Mouse (Mus musculus): ENCODE measurements around the gene Grtp1.

Grtp1 gene

DNA sequence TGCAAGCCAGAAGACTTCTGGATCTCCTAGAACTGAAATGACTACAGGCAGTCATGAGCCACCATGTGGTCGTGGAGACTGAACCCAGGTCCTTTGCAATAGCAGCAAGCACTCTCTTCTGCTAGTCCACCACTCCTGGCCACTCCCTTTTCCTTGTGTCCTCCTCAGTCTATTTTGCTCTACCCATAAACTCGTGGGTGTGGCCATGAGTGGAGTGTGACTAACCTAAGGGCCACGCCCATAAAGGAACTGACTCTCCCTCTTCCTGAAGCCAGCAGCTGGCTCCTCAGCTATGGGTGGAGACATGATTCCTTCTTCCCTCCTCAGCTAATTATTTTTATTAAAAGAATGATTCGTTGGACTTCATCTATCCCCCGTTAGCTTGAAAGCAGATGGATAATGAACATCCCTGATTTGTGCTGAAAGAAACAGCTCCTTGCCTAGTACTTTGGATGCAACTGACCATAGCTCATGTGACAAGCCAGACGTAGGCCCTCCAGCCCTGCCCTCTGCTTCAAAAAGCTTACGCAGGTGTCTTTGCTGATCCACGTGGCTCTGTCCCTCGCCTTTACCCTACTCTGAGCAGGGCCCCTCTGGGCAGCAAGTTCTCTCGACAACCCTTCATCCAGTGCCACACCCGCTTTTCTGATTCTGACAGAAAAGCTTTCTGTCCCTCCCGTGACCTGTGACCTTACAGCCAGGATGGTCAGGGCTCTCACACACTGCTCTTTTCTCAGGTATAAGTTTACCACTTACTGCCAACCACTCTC, 4.1 kb upstream of the Grtp1 start:
- no peak for DNase-seq (ENCODE audit: low spot score in 2 of 2)

DNA sequence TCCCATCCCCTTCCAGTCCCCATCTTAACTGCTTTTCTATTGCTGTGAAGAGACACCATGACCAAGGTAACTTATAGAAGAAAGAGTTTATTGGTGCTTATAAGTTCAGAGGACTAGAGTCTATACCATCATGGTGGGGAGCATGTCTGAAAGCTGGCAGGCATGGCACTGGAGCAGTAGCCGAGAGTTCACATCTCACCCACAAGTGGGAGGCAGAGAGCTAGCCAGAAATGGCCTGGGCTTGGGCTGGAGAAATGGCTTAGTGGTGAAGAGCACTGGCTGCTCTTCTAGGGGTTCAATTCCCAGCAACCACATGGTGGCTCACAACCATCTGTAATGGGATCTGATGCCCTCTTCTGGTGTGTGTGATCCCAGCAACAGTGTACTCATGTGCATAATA, 3.1 kb upstream of the Grtp1 start:
- no peak for DNase-seq (ENCODE audit: low spot score in 2 of 2)

DNA sequence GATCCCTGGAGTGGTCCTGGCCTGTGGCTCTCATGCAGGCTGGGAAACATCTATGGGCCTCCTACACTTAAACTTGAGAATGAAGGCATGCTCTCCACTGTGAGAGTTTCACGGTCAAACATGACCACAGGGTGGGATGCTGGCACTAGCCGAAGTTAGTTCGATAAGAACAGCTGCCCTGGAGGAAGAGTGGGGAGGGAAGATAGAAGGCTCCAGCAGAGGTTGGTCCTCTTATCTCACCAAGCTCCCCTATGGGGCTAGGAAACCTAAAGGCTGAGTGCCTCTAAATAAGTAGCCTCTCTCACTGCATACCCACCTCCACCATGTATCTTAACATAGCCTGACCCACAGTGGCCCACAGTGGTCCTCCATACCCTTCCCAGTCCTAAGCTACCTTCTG, 2.4 kb upstream of the Grtp1 start:
- DNase-seq (ENCODE audit: low spot score in 2 of 2), result no peak

DNA sequence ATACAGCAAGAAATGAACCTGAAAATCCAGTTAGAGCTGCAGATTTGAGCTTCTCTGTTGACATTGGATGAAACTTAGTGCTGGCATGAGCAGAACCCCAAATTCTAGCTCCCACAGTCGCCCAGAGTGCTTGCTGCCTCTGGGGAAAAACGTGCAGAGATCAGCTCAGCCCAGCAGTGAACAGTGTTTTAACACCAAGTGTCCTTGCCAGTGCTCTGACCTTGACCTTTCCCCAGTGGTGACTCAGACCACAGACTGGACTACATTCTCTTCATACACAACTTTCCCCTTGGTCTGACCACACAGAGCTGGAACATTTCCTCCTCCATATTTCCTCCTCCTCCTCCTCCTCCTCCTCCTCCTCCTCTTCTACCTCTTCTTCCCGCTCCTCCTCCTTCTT, 1.6 kb upstream of the Grtp1 start:
- DNase-seq (ENCODE audit: low spot score in 2 of 2), result no peak

DNA sequence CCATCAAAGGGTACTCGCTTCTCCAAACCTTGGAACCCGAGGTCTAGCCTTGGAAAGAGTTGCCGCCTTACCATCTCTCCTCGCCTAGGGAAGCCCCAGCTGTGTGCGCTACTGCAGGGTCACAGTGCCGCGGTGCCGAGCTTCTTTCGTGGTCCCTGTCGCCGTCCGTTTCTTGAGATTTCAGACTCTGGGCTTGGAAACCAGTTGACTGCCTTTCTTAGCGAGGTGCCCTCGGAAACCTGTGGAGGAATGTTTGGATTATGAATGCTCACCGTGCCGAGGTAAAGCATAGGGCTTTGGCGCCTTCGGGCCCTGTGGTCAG, 554 bp upstream of the Grtp1 start:
- no peak for DNase-seq (ENCODE audit: low spot score in 2 of 2)

DNA sequence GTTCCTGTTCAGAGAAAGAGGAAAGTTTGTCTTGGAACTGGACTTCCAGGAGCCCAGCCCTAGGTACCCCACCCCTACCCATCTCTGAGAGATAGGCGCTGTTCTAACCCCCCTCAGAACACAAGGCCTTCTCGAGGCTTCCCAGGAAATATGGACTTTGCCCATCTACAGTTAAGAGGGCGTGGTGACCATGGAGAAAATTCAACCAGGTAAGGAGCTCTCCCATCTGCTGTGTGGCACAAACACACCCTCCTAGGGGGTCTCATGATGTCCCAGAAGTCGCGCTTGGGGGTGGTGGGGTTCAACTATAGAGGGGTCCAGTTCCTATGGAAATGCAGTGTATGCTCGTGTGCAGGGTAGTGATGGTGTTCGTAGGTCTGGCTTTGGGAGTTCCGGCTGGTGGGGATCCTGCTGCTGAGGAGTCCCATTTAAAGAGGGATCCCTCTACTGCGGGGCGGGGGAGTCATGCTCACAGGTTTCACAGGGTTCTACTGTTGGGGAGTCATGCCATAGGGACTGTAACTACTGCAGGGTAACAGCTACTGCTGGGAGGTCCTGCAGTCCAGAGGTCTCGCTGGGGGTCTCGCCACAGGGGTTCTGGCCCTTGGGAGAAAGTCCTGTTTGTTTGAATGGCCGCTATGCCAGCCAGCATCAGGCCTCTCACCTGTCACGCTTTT, 897 bp downstream of the Grtp1 start:
- DNase-seq (ENCODE audit: low spot score in 2 of 2), result no peak

DNA sequence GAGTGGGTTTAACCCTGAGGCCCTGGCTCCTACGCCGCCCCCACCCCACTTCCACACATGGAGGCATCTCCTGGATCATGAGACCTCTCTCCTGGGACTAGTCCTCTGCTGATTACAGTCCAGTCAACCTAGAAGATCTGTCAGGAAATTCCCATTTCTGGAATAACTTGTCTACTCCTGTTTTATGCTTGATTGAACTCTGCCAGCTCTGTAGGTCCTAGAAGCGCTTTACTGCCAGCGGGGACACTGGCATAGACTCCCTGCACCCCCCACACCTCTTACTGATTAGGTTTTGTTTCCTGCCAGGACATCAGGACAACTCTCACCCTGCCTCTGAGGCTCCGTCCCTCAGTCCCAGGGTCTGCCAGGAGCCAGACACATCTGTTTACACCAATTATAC, 2.9 kb downstream of the Grtp1 start:
- no peak for DNase-seq (ENCODE audit: low spot score in 2 of 2)

DNA sequence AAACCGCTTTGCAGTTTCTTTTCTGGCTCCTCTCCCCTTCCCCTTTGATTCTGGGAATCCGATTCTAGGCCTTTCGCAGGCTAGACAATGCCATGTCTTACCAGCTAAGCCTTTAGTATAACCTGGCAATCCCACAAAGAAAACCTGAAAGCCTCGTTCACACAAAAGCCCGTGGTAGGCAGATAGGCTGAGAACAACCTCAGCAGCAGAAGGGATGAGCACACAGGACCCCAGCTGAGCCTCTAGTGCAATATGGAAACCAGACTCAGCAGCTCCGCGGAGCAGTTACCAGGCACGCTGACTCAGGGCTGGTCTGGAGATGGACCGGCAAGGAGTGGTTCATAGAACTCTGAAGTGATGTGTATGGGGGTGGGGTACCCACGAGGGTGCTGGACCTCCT, 5.6 kb downstream of the Grtp1 start:
- DNase-seq (ENCODE audit: low spot score in 2 of 2), result no peak

DNA sequence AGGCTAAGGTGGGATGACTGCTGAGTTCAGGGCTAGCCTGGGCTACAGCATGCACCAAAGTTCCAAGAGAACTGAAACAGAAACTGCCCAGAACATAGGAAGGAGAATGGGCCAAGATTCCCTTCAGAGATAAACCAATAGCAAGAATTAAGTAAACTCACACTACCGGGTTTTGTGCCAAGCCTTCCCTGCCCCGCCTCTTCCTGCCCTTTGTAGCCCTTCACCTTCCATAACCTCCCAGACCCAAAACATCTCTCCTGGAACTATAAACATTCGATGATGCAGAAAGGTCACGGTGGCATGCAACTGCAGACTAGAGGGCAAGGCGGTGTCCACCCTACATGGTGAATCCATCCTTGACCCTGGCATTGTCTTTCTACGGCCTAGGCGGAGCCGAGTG, 10.2 kb downstream of the Grtp1 start:
- DNase-seq (ENCODE audit: low spot score in 2 of 2), result no peak

DNA sequence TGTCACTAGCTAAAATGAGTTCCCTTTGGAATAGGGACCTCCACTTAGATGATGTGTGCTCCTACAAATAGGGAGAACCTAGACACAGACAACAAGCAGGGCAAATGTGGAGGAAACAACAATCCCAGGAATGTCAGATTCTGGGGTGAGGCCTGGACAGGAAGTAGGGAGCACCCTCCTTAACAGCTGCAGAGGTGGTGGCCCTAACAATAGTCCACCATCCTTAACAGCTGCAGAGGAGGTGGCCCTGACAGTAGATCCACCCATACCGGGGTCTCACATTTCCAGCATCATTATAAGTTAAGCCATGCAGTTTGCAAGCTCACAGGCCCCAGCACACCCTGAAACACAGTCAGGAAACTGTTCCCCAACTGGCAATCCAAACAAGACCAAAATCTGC, 11.6 kb downstream of the Grtp1 start:
- no peak for DNase-seq (ENCODE audit: low spot score in 2 of 2)

DNA sequence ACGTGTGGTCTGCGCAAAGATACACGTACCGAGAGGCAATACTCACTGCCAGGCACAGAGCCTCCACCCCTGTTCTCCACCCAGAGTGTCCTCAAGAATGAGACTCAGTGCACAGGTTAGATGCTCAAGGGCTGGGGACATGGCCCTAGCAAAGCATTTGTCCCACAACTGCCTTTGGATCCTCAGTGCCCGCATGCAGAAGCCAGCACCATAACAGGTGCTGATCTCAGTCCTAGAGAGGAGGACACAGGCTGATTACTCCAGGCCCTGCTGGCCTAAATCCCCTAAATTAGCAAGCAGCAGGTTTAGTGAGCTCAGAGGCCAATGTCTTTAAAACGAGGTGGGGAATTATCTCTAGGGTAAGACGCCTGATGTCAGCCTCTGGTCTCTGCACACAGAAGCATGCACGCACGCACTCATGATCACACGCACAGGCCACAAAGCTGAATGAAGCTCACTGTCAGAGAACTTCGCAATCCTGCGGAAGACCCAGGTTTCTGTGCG, 12.3 kb downstream of the Grtp1 start:
- no peak for DNase-seq (ENCODE audit: low spot score in 2 of 2)

DNA sequence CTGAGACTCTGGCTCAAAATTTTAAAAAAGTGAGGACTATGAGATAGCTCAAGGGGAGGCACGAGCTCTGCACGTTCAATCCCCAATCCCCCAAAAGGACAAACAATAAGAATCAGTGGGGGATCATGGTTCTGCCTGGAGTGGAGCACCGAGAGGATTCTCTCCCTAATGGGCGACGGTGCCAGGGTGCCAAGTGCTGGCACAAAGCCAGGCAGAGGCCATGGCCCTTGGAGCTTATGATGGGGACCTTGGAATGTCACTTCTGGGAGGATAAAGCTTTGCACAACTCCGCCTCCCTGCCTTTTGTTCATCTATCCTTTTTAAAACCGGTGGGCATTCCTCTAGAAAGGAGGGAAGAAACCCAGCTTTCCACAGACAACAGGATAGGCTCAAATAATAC, 12.8 kb downstream of the Grtp1 start:
- no peak for DNase-seq (ENCODE audit: low spot score in 2 of 2)

DNA sequence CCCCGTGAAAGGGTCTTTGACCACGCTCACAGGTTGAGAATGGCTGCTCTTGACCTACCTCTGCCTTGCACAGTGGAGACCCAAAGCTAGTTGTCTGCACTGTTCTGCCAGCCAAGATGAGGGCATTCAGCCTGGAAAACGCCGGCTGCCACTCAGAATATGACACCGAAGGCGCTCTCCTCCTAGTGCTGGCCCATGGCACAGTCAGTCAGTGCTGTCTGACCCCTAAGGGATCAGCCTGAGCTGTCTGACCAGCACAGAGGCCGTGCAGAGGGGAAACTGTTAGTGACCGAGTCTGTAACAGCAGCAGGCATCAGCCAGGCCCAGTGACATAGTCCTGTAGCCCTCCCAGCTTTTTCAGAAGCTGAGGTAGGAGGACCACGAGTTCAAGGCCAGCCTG, 13.2 kb downstream of the Grtp1 start:
- DNase-seq (ENCODE audit: low spot score in 2 of 2), result no peak

DNA sequence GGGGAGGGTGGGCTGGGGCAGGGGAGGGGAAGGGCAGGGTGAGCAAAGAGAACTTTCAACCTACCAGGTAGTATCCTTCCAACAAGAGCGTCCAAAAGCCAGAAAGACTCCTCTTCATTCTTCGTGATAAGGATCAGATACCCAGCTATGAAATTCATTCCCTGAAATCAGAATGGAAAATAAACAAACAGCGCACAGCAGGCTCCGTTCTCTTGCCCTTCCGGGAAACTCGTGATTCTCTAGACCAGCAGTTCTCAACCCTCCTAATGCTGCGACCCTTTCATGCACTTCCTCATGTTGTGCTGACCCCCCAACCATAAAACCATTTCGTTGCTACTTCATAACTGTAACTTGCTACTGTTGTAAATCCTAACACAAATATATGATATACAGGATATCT, 13.6 kb downstream of the Grtp1 start:
- DNase-seq (ENCODE audit: low spot score in 2 of 2), result no peak

DNA sequence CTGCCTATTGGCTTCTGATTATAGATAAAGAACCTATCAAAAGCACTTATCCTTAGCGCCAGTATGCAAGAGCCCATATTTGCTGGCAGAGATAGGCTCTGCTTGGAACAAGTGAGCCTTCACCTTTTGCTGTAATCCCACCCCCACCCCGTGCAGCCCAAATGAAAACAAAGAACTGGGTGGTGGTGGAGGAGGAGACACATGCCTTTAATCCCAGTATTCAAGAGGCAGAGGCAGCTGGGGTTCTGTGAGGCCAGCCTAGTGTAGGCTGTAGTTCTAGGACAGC, 18.8 kb downstream of the Grtp1 start:
- no peak for DNase-seq (ENCODE audit: low spot score in 2 of 2)

DNA sequence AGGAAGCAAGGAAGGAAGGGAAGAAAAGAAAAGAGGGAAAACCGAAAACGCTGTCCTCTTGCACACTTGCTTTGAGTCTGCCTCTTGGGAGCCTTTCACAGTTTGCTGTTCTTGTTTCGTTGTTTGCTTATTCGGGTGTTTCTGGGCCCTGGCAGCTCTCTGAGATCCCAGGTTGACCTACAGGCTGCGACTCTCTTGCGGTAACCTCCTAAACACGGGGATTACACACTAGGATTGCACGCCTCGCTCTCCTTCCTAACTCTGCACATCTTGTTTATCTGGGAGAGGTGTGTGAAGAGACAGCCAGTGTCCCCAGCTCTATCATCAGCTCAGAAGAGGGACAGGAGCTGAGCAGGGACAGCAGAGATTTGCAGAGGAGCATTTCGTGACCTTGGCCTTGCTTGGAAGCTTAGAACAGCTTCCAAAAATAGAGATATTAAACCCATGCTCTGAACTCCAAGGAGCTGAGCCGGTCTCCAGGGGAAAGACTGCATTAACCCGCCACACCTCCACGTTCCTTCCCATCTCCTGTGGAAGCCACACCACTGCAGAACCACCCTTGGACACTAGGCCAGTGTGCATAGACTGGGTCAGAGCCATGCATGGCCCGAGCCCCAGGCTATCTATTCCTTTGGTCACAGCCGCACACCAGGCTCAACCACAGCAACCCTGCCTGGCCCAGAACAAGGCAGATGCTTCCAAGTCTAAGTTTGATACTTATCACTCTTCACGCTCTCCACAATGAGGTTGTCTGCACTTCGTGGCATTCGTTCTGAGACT, 19.3 kb downstream of the Grtp1 start:
- DNase-seq (ENCODE audit: low spot score in 2 of 2), result no peak

DNA sequence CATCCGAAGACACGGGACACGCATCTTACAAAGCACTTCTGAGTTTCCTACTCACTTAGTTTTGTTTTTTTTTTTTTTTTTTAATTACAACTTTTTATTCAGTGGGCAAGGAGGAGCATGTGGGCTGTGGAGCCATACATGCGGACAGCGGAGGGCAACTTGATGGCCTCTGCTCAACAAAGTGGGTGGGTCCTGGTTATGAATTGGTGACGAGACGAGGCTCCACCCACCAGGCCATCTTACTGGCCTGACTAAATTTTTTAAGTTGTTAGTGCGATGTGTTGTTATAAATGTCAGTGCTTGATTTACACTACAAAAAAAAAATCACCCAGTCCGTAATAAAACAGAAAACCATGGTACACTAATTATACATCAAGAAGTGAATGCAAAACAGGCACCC, 20.0 kb downstream of the Grtp1 start:
- DNase-seq (ENCODE audit: low spot score in 2 of 2), result no peak

DNA sequence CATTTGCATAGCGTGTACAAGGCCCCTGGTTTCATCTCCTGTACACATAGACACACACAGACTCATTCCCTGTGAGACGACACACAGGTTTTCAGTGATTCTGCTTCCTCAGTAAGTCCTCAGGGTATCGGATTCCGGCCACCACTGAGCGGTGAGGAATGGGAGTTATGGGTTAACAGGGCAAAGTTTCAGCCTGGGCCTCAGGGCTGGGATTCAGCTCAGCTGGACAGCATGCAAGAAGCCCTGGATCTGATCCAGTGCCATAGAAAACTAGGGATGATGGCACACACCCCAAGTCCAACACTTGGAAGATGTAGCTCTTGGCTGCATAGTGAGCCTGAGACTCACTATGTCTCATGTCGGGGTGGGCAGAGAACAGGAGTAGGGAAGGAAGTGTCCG, 20.5 kb downstream of the Grtp1 start:
- no peak for DNase-seq (ENCODE audit: low spot score in 2 of 2)

DNA sequence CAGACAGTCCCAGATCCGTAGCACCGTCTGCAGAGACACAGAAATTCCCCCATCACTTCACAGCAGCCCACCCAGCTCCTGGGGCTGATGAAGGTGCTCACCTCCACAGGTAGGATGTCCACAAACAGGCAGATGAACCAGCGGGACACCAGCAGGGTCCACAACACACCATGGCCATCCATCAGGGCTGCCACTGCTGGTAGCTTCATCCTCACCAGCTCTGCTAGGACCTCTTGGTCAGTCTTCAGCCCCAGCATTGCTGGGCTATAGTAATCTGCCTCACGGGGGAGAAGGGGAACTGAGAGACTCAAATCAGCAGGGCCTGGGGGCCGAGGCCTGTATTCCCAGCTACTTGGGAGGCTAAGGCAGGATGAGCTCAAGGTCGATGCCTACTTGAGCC, 20.9 kb downstream of the Grtp1 start:
- no peak for DNase-seq (ENCODE audit: low spot score in 2 of 2)

DNA sequence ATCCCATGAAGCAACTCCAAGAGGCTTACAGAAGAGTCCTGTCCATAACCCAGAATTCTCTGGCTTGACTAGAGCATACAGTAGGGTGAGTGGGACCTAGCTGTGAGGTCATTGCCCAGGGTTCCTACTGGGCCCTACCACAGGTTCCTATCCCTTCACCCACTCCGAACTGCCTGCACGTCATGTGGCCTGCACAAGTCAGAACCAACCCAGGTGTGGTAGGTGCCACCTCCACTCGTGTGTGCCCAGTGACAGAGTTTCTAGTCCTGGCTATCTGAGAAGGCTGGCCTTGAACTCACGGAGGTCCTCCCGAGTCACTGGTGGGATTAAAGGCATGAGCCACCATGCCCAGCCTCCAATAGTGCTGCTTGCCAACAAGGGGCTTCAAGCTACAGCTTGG, 22.3 kb downstream of the Grtp1 start:
- DNase-seq (ENCODE audit: low spot score in 2 of 2), result no peak

DNA sequence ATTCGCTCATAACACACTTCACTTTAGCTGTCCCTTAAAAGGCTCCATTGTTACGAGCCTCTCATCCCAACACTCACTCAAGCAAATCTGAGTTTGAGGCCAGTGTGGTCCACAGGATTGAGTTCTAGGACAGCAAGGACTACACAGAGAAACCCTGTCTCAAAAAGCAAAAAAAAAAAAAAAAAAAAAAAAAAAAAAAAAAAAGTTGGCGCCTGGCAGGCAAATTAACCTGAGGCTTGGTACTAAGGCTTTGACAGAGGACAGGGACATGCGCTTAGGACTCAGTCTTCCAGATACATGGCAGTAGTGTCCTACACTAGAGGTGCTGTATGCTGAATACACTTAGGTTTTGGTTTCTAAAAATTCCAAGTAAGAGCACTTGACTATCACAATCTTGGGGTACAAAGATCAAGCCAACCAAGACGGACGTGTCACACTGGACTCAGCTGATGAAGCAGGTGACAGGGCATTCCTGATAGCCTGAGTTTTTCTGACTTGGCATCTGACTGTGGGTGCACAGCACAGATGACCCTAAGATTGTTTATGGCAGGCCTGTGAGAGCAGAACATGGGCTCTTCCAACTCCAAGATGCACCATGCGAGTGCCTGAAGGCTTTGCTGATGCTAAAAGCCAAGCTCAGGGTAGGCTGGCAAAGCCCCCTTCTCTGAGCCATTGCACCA, 23.1 kb downstream of the Grtp1 start:
- DNase-seq (ENCODE audit: low spot score in 2 of 2), result no peak

DNA sequence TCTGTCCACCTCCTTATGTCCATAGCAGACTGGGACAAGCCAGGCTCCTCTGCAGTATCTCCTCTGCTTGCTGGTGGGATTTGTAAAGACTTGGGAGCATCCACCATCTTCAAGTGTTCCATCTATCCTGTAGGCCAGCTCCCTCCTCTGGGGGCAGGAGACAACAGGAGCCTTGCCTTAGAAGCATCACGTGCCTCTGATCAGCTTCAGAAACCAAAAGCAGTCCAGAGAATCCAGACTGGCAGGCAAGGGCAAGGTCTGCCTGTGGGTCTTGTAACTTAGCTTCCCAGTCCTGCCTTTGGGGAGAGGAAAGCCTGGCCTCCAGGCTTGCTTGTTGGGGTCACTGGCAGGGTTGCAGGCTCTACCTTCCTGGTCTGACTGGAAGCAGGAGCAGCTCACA, 24.8 kb downstream of the Grtp1 start:
- no peak for DNase-seq (ENCODE audit: low spot score in 2 of 2)

DNA sequence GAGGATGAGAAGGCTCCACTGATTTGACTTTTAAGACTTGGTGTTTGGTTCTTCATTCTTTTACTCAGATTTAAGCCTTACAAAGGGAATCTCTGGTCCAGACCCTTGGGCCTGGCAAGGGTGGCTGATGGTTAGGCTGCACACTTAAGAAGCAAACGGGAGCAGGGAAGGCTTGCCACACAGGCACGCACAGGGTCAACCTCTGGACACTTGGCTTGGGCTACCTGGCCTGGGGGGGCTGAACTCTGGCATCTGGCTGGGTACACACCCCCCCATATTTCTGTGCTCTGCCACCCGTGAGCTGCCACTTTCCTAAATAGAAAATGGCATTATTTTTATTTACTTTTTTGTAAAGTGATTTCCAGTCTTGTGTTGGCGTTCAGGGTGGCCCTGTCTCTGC, 25.6 kb downstream of the Grtp1 start:
- DNase-seq (ENCODE audit: low spot score in 2 of 2), result no peak

Measured in left cerebral cortex, adult 9 months (tissue).